Mouse (Mus musculus) midbrain, postnatal 0 days (tissue): ENCODE data around the gene Pomt1. TPM values are rescaled to one million over a fixed set of nuclear protein-coding genes. Genes with fewer than 3 reads are reported as not detected.

Experiments used
- ATAC-seq: fragments of 200-750 bp; cut with Nextera tagmentation; 2 replicates; pipeline ENCODE4 v1.8.0; 2017; ENCODE audit warnings: moderate number of reproducible peaks, mild to moderate bottlenecking, moderate TSS enrichment, moderate library complexity; ENCODE audit not compliant: low FRiP score
- DNase-seq: peaks from one replicate; pipeline ENCODE4 v3.0.0-alpha.2; 2015; ENCODE audit warnings: low spot score
- H3K27ac ChIP-seq: fragments of 300-500 bp; sonication (generic); 2 replicates; pipeline ENCODE4 v1.5.1; 2014; ENCODE audit warnings: low read depth, mild to moderate bottlenecking, low read length, mixed read lengths
- H3K27me3 ChIP-seq: fragments of 300-500 bp; sonication (generic); 2 replicates; pipeline ENCODE4 v1.6.1; 2014; ENCODE audit warnings: low read length, control low read depth, mixed read lengths; ENCODE audit not compliant: insufficient read depth
- H3K36me3 ChIP-seq: fragments of 300-500 bp; sonication (generic); 2 replicates; pipeline ENCODE4 v1.6.1; 2014; ENCODE audit warnings: low read length, control low read depth, mixed read lengths; ENCODE audit not compliant: insufficient read depth
- H3K4me1 ChIP-seq: fragments of 300-500 bp; sonication (generic); 2 replicates; pipeline ENCODE4 v1.6.1; 2014; ENCODE audit warnings: mild to moderate bottlenecking, control low read depth, antibody characterized with exemption, low read length, mixed read lengths; ENCODE audit not compliant: insufficient read depth
- H3K4me2 ChIP-seq: fragments of 300-500 bp; sonication (generic); 2 replicates; pipeline ENCODE4 v1.6.1; 2014; ENCODE audit warnings: low read depth, mild to moderate bottlenecking, low read length, mixed read lengths; ENCODE audit not compliant: poor library complexity, severe bottlenecking
- H3K4me3 ChIP-seq: fragments of 300-500 bp; sonication (generic); 2 replicates; pipeline ENCODE4 v1.5.1; 2014; ENCODE audit warnings: low read depth, mild to moderate bottlenecking, low read length, moderate library complexity
- H3K9ac ChIP-seq: fragments of 300-500 bp; sonication (generic); replicated peaks from 2 replicates; pipeline ENCODE4 v1.6.1; 2014; ENCODE audit warnings: mild to moderate bottlenecking, low read length, moderate library complexity, mixed read lengths; ENCODE audit not compliant: poor library complexity, severe bottlenecking
- H3K9me3 ChIP-seq: fragments of 300-500 bp; sonication (generic); 2 replicates; pipeline ENCODE4 v1.6.1; 2016; ENCODE audit warnings: low read length, control low read depth
- CTCF ChIP-seq: IDR thresholded peaks from 2 replicates; pipeline ENCODE4 v1.5.1; 2016; ENCODE audit warnings: antibody characterized with exemption, mild to moderate bottlenecking
- WGBS: fragments of 180-500 bp; shearing (Covaris S2); extraction: QIAGEN DNeasy Blood & Tissue Kit; methylation state at CpG from one replicate; pipeline ENCODE4 v1.1.7; 2014; 5-methylcytosine and 5-hydroxymethylcytosine counted together
- polyA plus RNA-seq: library from polyadenylated mRNA; unstranded; fragments of >200 nt; fragmentation: Nextera tagmentation; extraction: Ambion mirVana; gene quantifications from 2 replicates; pipeline ENCODE4 v1.2.1, GENCODE M21; 2015
- total RNA-seq: library from RNA; depleted of rRNA; stranded (reverse); fragments of >200 nt; gene quantifications from 2 replicates; pipeline ENCODE4 v1.2.3, GENCODE M21; 2014; rRNA removed

Gene Pomt1
- total and polyA plus RNA-seq, 2 experiments from 2014 or later = 21.5 to 48.6 TPM

GRCm38 (mm10) chr2:32304145-32304832 is 67.9 kb downstream of the Pomt1 start:
- Histone ChIP-seq H3K9ac (no peak overlapping the region), H3K27ac (no peak overlapping the region), H3K9me3 (no peaks in the 10 kb centered on the region), H3K4me1 (no peaks in the 10 kb centered on the region), H3K4me2 (no peak overlapping the region), H3K36me3 (peaks cover 72% of the 10 kb centered on the region), H3K4me3 (no peak overlapping the region), H3K27me3 (no peaks in the 10 kb centered on the region)
- WGBS = 54% methylated on average over 8 of the region's 8 CpGs
- DNase-seq = no peak
- TF ChIP-seq CTCF = peak; percentile 67
- no peak for ATAC-seq

Other genes with a start within 250 kb of the Pomt1 start
- 0.77 and 0.85 TPM in 2 replicates for gene Fam78a, start 151.7 kb upstream of the Pomt1 start, total RNA-seq
- 0.35 and 0.93 TPM in 2 replicates for gene Fam78a, start 151.7 kb upstream of the Pomt1 start, polyA plus RNA-seq
- gene Plpp7, start 141.1 kb upstream of the Pomt1 start, total RNA-seq = 31.2 and 47.0 TPM in 2 replicates
- 24.9 and 29.0 TPM in 2 replicates for gene Plpp7, start 141.1 kb upstream of the Pomt1 start, polyA plus RNA-seq
- 164 and 215 TPM in 2 replicates for gene Prrc2b, start 85.5 kb upstream of the Pomt1 start, total RNA-seq
- 51.5 and 65.9 TPM in 2 replicates for gene Prrc2b, start 85.5 kb upstream of the Pomt1 start, polyA plus RNA-seq
- gene Uck1, start 23.6 kb downstream of the Pomt1 start, total RNA-seq = 138 and 142 TPM in 2 replicates
- gene Uck1, start 23.6 kb downstream of the Pomt1 start, polyA plus RNA-seq = 110 and 121 TPM in 2 replicates
- gene Golga2, start 50.8 kb downstream of the Pomt1 start, total RNA-seq = 57.4 and 68.8 TPM in 2 replicates
- gene Golga2, start 50.8 kb downstream of the Pomt1 start, polyA plus RNA-seq = 27.7 and 30.1 TPM in 2 replicates
- gene Swi5, start 51.5 kb downstream of the Pomt1 start, total RNA-seq = 292 and 375 TPM in 2 replicates
- 463 and 486 TPM in 2 replicates for gene Swi5, start 51.5 kb downstream of the Pomt1 start, polyA plus RNA-seq
- 63.7 and 81.8 TPM in 2 replicates for gene Ciz1, start 115.7 kb downstream of the Pomt1 start, total RNA-seq
- 47.3 and 48.8 TPM in 2 replicates for gene Ciz1, start 115.7 kb downstream of the Pomt1 start, polyA plus RNA-seq
- gene Dnm1, start 116.7 kb downstream of the Pomt1 start, total RNA-seq = 170 and 186 TPM in 2 replicates
- gene Dnm1, start 116.7 kb downstream of the Pomt1 start, polyA plus RNA-seq = 105 and 107 TPM in 2 replicates
- 336 and 450 TPM in 2 replicates for gene 1110008P14Rik, start 145.3 kb downstream of the Pomt1 start, total RNA-seq
- gene 1110008P14Rik, start 145.3 kb downstream of the Pomt1 start, polyA plus RNA-seq = 198 and 224 TPM in 2 replicates
- 0.57 TPM in 1 of 2 replicates, not detected in the other for gene Lcn2, start 151.7 kb downstream of the Pomt1 start, total RNA-seq
- gene Lcn2, start 151.7 kb downstream of the Pomt1 start, polyA plus RNA-seq = 0.35 and 0.44 TPM in 2 replicates
- gene Ptges2, start 159.3 kb downstream of the Pomt1 start, total RNA-seq = 33.3 and 41.1 TPM in 2 replicates
- 56.2 and 62.3 TPM in 2 replicates for gene Ptges2, start 159.3 kb downstream of the Pomt1 start, polyA plus RNA-seq
- gene Naif1, start 213.9 kb downstream of the Pomt1 start, total RNA-seq = 2.4 and 3.2 TPM in 2 replicates
- 3.0 and 3.2 TPM in 2 replicates for gene Naif1, start 213.9 kb downstream of the Pomt1 start, polyA plus RNA-seq
- 60.6 and 69.2 TPM in 2 replicates for gene Slc25a25, start 214.9 kb downstream of the Pomt1 start, total RNA-seq
- 52.0 and 53.4 TPM in 2 replicates for gene Slc25a25, start 214.9 kb downstream of the Pomt1 start, polyA plus RNA-seq